Mouse (Mus musculus) ovary, adult 18-20 months (tissue): Measurements from ENCODE around the gene Tango2.

Experiments used
- DNase-seq: peaks from one replicate; pipeline ENCODE4 v3.0.0; 2022; ENCODE audit warnings: low spot score, mixed read lengths

Gene Tango2

GRCm38 (mm10) chr16:18383045-18383726, 35.3 kb upstream of the Tango2 start:
- peak; percentile 43 for DNase-seq

- DNase-seq = no peak
Measured at GRCm38 (mm10) chr16:18381621-18382258, 33.8 kb upstream of the Tango2 start.

- no peak for DNase-seq
Measured at GRCm38 (mm10) chr16:18380495-18381063, 32.7 kb upstream of the Tango2 start.

GRCm38 (mm10) chr16:18379338-18380001, 31.6 kb upstream of the Tango2 start:
- no peak for DNase-seq

- no peak for DNase-seq
Measured at GRCm38 (mm10) chr16:18378489-18378888, 30.6 kb upstream of the Tango2 start.

GRCm38 (mm10) chr16:18377203-18377602, 29.3 kb upstream of the Tango2 start:
- DNase-seq = no peak

GRCm38 (mm10) chr16:18376297-18376954, 28.5 kb upstream of the Tango2 start:
- DNase-seq = no peak

- no peak for DNase-seq
Measured at GRCm38 (mm10) chr16:18373632-18374031, 25.7 kb upstream of the Tango2 start.

GRCm38 (mm10) chr16:18370197-18370596, 22.3 kb upstream of the Tango2 start:
- DNase-seq = no peak

GRCm38 (mm10) chr16:18366849-18367248, 18.9 kb upstream of the Tango2 start:
- no peak for DNase-seq

- no peak for DNase-seq
Measured at GRCm38 (mm10) chr16:18362948-18363347, 15.0 kb upstream of the Tango2 start.

GRCm38 (mm10) chr16:18360151-18360805, 12.4 kb upstream of the Tango2 start:
- DNase-seq = no peak

- no peak for DNase-seq
Measured at GRCm38 (mm10) chr16:18357977-18358376, 10.1 kb upstream of the Tango2 start.

- DNase-seq = no peak
Measured at GRCm38 (mm10) chr16:18356961-18357360, 9.1 kb upstream of the Tango2 start.

GRCm38 (mm10) chr16:18353106-18353505, 5.2 kb upstream of the Tango2 start:
- DNase-seq = no peak

GRCm38 (mm10) chr16:18351313-18352055, 3.6 kb upstream of the Tango2 start:
- DNase-seq = no peak

- DNase-seq = no peak
Measured at GRCm38 (mm10) chr16:18349761-18350325, 1.9 kb upstream of the Tango2 start.

- no peak for DNase-seq
Measured at GRCm38 (mm10) chr16:18348601-18349175, 785 bp upstream of the Tango2 start.

- peak; percentile 65 for DNase-seq
Measured at GRCm38 (mm10) chr16:18345243-18345642, 2.7 kb downstream of the Tango2 start.

GRCm38 (mm10) chr16:18343778-18344177, 4.1 kb downstream of the Tango2 start:
- peak; percentile 96 for DNase-seq
